Mouse (Mus musculus): ENCODE data around the gene Nprl3. TPM values are rescaled to one million over a fixed set of nuclear protein-coding genes. Genes with fewer than 3 reads are reported as not detected.
A peak's percentile ranks its signal among the peaks of the same experiment; 100 is the strongest.
"Not testable (repeated sequence)": the region's sequence is repeated elsewhere in the genome, so short reads cannot be mapped to it uniquely, and the experiment has no call there.

The Nprl3 gene
- 32.7 and 45.3 TPM in 2 replicates for polyA plus RNA-seq (2012; rRNA removed)

DNA sequence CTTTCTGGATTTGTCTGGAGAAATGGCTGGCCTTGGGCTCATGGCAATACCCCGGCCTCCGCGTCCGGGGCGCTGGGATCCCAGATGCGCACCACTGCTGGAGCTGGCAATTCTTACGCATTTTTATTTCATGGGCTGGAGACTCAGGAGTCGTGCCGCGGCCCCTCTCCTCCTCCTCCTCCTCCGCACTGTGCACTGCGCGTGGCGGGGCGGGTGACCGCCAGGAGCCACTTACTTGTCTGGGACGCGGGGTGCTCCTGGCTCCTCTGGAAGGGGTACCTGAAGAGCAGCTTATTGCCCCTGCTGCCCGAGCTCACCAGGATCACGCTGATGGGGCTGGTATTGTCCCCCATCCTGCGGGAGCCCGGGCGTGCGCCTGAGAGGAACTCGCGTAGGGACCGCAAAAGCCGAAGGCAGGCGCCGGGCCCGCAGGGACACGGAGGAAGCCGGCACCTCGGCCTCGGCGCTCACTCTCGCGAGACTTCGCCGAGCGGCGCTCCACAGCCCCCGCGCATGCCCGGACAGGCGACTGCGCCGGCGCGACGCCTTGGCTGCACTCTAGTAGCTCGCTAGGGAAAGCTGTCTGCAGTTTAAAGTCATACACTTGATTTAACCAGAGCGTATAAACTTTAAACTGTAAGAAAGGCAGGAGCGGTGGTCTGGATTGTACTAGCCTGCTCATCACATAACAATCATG is at the start of gene Nprl3:
TSS of gene Nprl3 (minus strand) at position 520 of the 697 bp plus-strand sequence.
- under 1% methylated on average over 54 of the region's 54 CpGs for WGBS
- DNase-seq (ENCODE audit: low read depth, low spot score) = peak; percentile 70

DNA sequence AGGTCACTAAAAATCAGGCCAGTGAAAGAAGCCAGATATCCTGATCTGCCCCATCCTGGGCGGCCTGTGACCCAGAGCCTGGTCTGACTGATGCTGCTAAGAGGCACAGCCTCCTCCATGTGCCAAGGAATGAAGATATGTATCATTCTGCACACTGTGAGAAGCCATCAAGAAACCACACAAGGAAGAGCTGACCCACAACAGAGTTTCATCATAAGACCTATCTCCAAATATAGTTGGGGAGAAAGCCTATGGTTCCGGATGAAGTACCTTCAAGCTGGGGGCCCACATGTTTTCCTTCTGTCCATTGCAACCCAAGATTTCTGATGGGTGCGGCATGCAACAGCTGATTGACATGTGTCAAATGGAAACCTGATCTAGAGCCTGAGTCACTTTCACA is 48.5 kb upstream of the Nprl3 start:
- DNase-seq (ENCODE audit: low read depth, low spot score) = no peak
- WGBS = 87% methylated on average over 3 of the region's 3 CpGs

DNA sequence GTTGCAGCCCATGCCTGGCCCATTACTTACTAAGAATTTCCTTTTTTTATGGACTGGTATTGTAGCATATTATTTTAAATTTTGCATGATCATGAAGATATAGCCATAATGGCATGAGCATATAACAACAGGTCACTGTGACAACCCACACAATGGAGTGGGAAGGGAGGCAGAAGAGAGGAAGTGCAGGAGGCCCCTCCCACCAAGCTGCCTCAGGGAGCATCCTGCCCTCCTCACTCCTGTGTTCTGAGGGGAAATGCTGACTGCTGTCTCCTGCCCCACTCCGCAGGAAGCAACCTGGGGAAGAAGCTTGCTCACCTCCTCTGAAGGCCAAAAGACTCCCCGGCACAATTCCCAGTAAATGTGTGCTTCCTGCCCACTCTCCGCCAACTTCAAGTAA is 42.4 kb upstream of the Nprl3 start:
- no peak for DNase-seq (ENCODE audit: low read depth, low spot score)
- 79% methylated on average over 3 of the region's 3 CpGs for WGBS

DNA sequence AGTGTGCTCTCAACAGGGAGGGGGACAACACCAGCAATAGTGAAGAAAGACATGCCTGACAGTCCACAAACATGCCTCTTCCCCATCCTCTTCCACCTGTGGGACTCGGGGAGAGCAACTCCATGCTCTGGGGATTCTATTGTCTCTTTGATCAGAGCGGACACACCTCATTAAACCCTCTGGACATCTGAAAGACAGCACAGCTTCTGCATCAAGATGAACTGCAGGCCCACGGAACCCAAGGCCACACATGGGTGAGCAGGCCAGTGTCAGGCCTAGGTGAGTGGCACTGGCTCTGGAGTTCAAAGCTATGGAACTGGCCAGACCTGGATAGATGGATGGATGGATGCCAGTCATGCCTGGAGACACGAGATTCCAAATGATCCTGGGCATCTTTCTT is 41.9 kb upstream of the Nprl3 start:
- no peak for DNase-seq (ENCODE audit: low read depth, low spot score)

DNA sequence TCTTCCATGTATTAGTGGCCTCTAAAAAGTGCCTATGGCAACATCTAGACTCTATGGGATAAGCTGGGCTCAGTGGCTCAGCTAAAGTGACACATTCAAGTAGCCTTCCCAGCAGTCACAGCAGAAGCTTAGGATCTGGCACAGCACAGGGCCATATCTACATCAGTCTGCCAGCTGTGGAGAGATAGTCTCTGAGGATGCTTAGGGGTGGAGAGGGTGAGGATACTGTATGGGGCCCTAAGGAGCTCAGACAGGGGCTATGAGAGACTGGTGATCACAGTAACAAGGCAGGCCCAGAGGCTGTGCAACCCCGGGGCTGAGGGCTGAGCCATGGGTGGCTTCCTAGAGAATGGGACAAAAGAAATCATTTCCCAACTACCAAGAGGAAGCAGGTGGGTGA is 39.5 kb upstream of the Nprl3 start:
- 68% methylated on average over 1 of the region's 1 CpGs for WGBS
- no peak for DNase-seq (ENCODE audit: low read depth, low spot score)

More for the DNA sequence above, 41.9 kb upstream of the Nprl3 start:
- 59% methylated on average over 4 of the region's 4 CpGs for WGBS

DNA sequence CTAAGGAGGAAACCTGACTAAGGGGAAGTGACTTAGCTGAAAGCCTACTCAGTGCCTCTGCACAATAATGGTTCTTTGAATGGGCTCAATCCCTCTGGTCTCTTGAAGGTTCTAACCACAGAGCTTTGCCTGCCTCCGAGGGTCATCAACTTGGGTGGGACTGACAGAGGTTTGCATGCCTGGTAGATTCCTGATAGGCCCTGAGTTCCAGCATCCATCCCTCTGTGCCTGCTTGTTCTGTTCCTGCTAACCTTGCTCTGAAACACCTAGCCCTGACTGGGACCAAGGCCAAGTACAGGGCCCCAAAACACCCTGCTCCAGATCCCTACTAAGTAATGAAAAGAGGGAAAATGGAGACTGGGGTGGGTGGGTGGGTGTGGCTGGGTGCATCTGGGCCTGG is 35.9 kb upstream of the Nprl3 start:
- WGBS = 80% methylated on average over 1 of the region's 1 CpGs
- DNase-seq (ENCODE audit: low read depth, low spot score) = no peak

DNA sequence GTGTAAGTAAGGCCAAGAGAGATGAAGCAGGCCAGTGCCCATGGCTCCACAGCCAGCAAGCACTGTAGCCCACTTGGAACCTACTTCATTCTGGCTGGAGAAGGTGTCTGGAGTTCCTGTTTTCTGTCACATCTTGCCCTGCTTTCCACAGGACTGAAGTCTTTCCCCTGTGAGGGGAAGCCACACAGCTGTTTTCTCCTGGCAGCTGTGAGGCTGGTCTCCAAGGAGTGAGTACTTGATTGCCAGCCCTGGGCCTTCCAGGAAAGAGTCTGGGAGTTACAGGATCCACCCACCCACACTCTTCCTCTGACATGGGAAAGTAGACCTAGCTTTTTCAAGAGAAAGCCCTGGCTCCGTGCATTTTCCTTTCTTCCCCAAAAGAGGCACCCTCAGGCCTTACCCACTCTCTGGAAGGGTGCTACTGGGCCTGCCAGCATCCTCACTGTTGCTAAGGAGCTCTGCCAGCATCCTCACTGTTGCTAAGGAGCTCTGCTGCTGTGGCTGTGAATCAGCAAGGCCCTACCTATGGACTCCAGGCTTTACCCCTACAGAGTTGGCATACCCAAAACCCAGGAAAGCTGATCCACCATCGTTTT is 35.4 kb upstream of the Nprl3 start:
- WGBS = 54% methylated on average over 2 of the region's 2 CpGs
- DNase-seq (ENCODE audit: low read depth, low spot score) = no peak

DNA sequence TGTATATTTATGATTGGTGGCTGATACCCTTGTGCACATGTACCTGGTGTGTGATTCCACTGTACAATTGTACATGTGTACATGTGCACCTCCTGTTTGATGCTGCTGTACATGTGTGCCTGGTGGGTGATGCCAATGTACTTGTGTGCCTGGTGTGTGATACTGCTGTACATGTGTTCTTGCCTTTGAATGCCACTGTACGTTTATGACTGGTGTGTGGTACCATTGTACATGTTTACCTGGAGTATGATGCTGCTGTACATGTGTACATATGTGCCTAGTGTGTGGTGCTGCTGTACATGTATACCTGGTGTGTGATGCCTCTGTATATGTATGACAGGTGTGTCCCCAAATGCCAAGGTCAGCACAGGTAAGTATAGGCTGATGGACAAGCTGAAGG is 34.0 kb upstream of the Nprl3 start:
- DNase-seq (ENCODE audit: low read depth, low spot score) = no peak
- WGBS = 87% methylated on average over 1 of the region's 1 CpGs

DNA sequence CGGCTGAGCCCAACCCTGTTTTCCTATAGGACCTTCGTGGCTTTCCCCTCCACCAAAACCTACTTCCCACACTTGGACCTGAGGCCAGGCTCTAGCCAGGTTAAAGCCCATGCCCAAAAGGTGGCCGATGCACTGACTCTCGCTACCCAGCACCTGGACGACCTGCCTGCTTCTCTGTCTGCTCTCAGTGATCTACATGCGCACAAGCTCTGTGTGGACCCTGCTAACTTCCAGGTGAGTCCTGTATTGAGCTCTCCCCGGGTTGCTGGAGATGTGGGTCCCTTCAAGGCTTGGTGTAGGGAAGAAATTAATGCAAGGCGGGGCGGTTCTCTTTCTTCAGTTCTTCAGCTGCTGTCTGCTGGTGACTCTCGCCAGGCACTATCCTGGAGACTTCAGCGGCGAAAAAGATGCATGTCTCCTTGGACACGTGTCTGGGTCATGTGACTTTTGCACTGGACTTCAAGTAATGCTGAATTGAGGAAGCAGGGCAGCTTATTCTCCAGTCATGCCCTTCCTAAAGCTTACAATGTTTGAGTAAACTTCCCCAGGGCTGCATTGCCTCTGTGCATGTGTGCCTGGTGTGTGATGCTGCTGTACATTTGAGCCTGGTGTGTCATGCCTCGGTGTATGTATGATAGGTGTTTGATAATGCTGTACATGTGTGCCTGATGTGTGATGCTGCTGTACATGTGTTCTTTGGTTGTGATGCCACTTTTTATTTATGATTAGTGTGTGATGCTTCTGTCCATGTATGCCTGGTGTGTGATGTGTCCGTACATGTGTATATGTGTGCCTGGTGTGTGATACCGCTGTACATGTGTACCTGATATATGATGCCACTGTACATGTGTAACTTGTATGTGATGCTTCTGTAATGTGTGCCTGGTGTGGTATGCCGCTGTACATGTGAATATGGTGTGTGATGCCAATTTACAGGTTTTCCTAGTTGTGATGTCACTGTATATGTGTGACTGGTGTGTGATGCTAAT is 33.1 kb upstream of the Nprl3 start:
- DNase-seq (ENCODE audit: low read depth, low spot score) = no peak
- 45% methylated on average over 15 of the region's 17 CpGs for WGBS

DNA sequence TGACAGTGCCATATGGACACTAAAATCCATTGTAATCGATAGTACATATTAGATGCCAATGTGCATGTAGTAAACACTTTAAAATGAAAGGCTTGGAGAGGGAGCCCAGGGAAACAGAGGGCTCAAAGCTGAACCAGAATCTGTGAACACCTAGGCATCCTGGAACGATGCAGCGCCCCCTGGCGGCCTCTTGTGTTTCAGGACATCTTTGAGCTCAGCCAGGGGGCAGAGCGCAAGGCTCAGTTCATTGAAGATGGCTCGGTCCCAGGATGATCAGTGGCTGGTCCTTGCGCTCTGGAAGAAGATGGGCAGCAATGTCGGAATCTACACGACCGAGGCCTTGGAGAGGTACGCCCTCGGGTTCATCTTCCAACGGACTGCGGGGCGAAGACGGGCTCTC is 32.4 kb upstream of the Nprl3 start, which contains the start of gene Hbq1a:
TSS of gene Hbq1a (plus strand) at position 205 of the 400 bp plus-strand sequence.
- WGBS = 6% methylated on average over 16 of the region's 16 CpGs
- DNase-seq (ENCODE audit: low read depth, low spot score) = not testable (repeated sequence)

DNA sequence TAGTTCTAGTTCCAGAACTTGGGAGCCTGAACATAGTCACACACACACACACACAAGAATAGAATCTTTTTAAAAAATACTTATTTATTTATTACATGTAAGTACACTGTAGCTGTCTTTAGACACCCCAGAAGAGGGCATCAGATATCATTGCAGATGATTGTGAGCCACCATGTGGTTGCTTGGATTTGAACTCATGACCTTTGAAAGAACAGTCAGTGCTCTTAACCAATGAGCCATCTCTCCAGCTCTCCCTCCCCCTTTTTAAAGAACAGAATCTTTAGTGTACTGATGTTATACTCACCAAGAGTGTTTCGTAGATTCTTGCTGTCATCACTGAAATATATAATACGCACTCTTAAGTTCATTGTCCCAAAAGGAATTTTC is 31.0 kb upstream of the Nprl3 start:
- no peak for DNase-seq (ENCODE audit: low read depth, low spot score)
- 88% methylated on average over 2 of the region's 2 CpGs for WGBS

DNA sequence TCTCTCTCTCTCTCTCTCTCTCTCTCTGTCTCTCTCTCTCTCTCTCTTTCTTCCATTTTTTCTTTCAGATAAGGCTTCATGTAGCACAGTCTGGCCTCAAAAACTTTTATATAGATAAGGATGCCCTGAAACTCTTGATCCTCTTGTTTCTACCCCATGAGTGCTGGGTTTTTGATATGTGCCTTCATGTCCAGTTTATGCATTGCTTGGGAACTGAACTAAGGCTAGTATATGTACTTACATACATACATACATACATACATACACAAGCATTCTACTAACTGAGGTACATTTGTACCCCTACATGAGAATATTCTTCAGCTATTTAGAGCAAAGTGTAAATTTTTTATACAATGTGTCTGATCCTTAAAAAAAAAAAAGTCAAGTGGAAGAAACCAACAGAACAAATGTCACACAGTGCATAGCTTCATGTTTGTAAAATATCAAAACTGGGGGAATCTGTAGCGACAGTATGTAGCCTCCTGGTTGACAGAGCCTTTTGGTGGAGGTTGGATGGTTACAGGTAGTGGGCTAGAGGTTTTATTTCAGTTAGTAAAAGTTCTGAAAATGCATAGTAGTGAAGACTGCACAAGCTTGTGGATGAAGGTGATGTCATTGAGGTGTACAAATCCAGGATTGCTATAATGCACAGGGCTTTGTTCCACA is 30.5 kb upstream of the Nprl3 start:
- 98% methylated on average over 1 of the region's 1 CpGs for WGBS

DNA sequence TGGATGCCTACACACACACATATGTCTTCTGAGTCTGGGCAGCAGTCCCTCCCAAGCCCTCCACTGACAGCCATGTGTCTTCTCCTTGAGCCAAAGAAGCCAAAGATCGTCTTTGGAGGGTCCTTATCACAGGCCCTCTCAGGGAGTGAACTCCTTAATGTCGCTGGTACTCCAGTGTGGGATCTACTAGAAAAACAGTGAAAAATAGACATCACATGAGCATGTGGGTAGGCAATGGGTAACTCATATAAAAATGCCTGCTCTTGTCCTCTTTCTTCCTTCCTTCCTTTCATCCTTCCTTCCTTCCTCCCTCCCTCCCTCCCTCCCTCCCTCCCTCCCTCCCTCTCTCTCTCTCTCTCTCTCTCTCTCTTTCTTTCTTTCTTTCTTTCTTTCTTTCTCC is 29.9 kb upstream of the Nprl3 start:
- not testable (repeated sequence) for DNase-seq (ENCODE audit: low read depth, low spot score)
- 44% methylated on average over 2 of the region's 2 CpGs for WGBS

More for the DNA sequence above, 30.5 kb upstream of the Nprl3 start:
- no peak for DNase-seq (ENCODE audit: low read depth, low spot score)

DNA sequence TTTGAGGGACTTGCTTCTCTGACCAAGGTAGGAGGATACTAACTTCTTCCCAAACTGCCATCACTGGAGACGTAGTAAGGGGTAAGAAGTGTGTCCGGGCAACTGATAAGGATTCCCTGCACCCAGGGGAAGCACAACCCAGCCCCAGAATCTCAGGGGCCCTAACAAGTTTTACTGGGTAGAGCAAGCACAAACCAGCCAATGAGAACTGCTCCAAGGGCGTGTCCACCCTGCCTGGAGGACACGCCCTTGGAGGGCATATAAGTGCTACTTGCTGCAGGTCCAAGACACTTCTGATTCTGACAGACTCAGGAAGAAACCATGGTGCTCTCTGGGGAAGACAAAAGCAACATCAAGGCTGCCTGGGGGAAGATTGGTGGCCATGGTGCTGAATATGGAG is 28.7 kb upstream of the Nprl3 start, which contains the start of gene Hba-a2:
TSS of gene Hba-a2 (plus strand) at position 287 of the 400 bp plus-strand sequence.
- WGBS = no CpG with 5 or more reads among the region's 4 CpGs
- DNase-seq (ENCODE audit: low read depth, low spot score) = not testable (repeated sequence)

DNA sequence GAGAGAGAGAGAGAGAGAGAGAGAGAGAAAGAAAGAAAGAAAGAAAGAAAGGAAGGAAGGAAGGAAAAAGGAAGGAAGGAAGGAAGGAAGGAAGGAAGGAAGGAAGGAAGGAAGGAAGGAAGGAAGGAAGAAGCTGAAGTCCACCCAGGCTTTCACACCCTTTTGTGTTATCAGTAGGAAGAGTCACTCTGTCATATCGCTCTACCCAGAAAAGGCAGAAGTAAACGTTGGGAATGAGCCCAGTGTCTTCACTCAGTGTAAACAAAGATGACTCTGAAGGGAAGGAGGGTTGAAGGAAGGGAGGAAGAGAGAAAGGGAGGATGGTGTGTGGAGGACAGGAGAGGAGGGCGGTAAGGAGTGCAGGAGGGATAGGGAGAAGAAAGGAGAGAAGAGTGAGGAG is 26.0 kb upstream of the Nprl3 start:
- WGBS = 31% methylated on average over 3 of the region's 3 CpGs
- not testable (repeated sequence) for DNase-seq (ENCODE audit: low read depth, low spot score)

DNA sequence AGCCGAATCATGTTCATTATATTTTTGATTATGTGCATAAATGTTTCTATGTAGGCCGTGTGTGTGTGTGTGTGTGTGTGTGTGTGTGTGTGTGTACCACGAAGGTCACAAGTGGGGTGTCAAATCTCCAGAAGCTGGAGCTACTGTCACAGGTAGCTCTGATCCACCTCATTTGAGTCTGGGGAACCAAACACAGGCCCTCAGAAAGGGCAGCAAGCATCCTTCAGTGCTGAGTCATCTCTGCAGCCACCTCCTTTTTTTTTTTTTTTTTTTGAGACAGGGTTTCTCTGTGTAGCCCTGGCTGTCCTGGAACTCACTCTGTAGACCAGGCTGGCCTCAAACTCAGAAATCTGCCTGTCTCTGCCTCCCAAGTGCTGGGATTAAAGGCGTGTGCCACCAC is 25.3 kb upstream of the Nprl3 start:
- DNase-seq (ENCODE audit: low read depth, low spot score) = not testable (repeated sequence)
- WGBS = 81% methylated on average over 4 of the region's 4 CpGs

DNA sequence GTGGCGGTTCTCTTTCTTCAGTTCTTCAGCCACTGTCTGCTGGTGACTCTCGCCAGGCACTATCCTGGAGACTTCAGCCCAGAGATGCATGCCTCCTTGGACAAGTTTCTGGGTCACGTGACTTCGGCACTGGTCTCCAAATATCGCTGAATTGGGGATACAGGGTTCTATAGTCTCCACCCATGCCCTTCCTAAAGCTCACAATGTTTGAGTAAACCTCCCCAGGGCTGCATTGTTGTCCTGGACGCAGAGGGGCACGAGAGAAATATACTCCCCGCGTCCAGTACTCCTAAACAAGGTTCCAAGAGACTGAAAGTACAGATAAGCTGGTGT is 20.0 kb upstream of the Nprl3 start:
- WGBS = 57% methylated on average over 9 of the region's 9 CpGs

DNA sequence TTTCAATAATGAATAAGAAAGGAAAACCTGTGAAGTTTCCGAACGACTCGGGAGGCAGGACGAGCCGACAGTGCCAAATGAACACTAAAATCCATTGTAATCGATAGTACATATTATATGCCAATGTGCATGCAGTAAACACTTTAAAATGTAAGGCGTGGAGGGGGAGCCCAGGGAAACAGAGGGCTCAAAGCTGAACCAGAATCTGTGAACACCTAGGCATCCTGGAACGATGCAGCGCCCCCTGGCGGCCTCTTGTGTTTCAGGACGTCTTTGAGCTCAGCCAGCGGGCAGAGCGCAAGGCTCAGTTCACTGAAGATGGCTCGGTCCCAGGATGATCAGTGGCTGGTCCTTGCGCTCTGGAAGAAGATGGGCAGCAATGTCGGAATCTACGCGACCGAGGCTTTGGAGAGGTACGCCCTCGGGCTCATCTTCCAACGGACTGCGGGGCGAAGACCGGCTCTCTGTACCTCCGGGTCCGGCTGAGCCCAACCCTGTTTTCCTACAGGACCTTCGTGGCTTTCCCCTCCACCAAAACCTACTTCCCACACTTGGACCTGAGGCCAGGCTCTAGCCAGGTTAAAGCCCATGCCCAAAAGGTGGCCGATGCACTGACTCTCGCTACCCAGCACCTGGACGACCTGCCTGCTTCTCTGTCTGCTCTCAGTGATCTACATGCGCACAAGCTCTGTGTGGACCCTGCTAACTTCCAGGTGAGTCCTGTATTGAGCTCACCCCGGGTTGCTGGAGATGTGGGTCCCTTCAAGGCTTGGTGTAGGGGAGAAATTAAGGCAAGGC is 19.4 kb upstream of the Nprl3 start, which contains the start of gene Hbq1b:
TSS of gene Hbq1b (plus strand) at position 271 of the 798 bp plus-strand sequence.
- DNase-seq (ENCODE audit: low read depth, low spot score) = not testable (repeated sequence)
- WGBS = 15% methylated on average over 32 of the region's 33 CpGs

More for the DNA sequence above, 20.0 kb upstream of the Nprl3 start:
- no peak for DNase-seq (ENCODE audit: low read depth, low spot score)

DNA sequence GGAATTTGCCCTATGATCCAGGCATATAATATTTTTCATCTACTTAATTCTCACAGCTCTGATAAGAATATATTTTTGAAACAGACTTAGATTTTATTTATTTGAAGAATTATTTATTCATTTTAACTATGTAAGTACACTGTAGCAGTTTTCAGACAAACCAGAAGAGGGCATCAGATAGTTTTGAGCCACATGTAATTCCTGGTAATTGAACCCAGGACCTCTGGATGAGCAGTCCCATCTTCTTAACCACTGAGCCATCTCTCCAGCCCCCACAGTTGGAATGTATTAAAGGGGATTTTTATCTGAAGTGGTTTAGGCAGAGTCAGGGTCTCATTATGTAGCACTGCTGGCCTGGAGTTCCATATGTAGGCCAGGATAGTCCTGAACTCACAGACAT is 18.4 kb upstream of the Nprl3 start:
- not testable (repeated sequence) for DNase-seq (ENCODE audit: low read depth, low spot score)
